Mouse (Mus musculus) left cerebral cortex, adult 2 months (tissue): ENCODE measurements at regions not wholly inside any gene's neighbourhood (a gene's known extent, or its start where the extent isn't known, plus 50 kb on each side); places are given as distances from the start of the nearest gene placed in this dataset.

ENCODE experiments used
- DNase-seq, 2 experiments: peaks; one replicate each; pipeline ENCODE4 v3.0.0; 2021 to 2022; ENCODE audit warnings: low spot score in 2 of 2, mixed read lengths in 1 of 2; ENCODE audit errors: extremely low spot score in 1 of 2
- H3K27ac ChIP-seq: fragments of 200-600 bp; 2 replicates; pipeline ENCODE4 v1.8.1; 2022
- H3K4me3 ChIP-seq: fragments of 200-600 bp; 2 replicates; pipeline ENCODE4 v1.8.1; 2022
- CTCF ChIP-seq: fragments of 200-600 bp; IDR thresholded peaks from 2 replicates; pipeline ENCODE4 v1.8.1; 2022; ENCODE audit warnings: antibody characterized with exemption, mild to moderate bottlenecking, moderate library complexity
- intact Hi-C: fragments of 180-260 bp; cut with DNase I; formaldehyde crosslinking; loops from one replicate; pipeline ENCODE4 v1.15.1; 2025

- intact Hi-C loops, result no loop called here
- DNase-seq, result no peak
- no peak for TF ChIP-seq CTCF
- Histone ChIP-seq H3K27ac (no peak overlapping the region), H3K4me3 (no peak overlapping the region)
Measured at GRCm38 (mm10) chr12:96117553-96117952, 425.5 kb downstream of the Flrt2 start.

GRCm38 (mm10) chr12:96124156-96124931 is 432.3 kb downstream of the Flrt2 start:
- Histone ChIP-seq H3K4me3 (no peak overlapping the region), H3K27ac (no peak overlapping the region)
- no peak for TF ChIP-seq CTCF
- intact Hi-C loops, result no loop called here
- no peak for DNase-seq

GRCm38 (mm10) chr12:96129870-96130454 is 437.9 kb downstream of the Flrt2 start:
- no peak for DNase-seq
- intact Hi-C loops, result no loop called here
- no peak for TF ChIP-seq CTCF
- H3K27ac ChIP-seq, result no peak overlapping the region
- no peak overlapping the region for H3K4me3 ChIP-seq

GRCm38 (mm10) chr12:96130796-96131512 is 438.9 kb downstream of the Flrt2 start:
- intact Hi-C loops, result no loop called here
- no peak for TF ChIP-seq CTCF
- H3K27ac ChIP-seq, result no peak overlapping the region
- DNase-seq, result no peak
- H3K4me3 ChIP-seq, result no peak overlapping the region

- TF ChIP-seq CTCF, result no peak
- Histone ChIP-seq H3K4me3 (no peak overlapping the region), H3K27ac (no peak overlapping the region)
- DNase-seq, result no peak
- intact Hi-C loops, result no loop called here
Measured at GRCm38 (mm10) chr12:96134136-96134535, 442.1 kb downstream of the Flrt2 start.

- TF ChIP-seq CTCF, result no peak
- no peak overlapping the region for H3K4me3 ChIP-seq
- intact Hi-C loops, result no loop called here
- no peak overlapping the region for H3K27ac ChIP-seq
- no peak for DNase-seq
Measured at GRCm38 (mm10) chr12:96141748-96142147, 449.7 kb downstream of the Flrt2 start.

GRCm38 (mm10) chr12:96154095-96154494 is 462.1 kb downstream of the Flrt2 start:
- Histone ChIP-seq H3K27ac (no peak overlapping the region), H3K4me3 (no peak overlapping the region)
- intact Hi-C loops, result no loop called here
- no peak for TF ChIP-seq CTCF
- no peak for DNase-seq

GRCm38 (mm10) chr12:96167551-96167950 is 475.5 kb downstream of the Flrt2 start:
- intact Hi-C loops, result no loop called here
- DNase-seq, result no peak
- H3K4me3 ChIP-seq, result no peak overlapping the region
- no peak overlapping the region for H3K27ac ChIP-seq
- no peak for TF ChIP-seq CTCF

GRCm38 (mm10) chr12:96198928-96199327 is 506.9 kb downstream of the Flrt2 start:
- intact Hi-C loops, result no loop called here
- no peak for TF ChIP-seq CTCF
- Histone ChIP-seq H3K27ac (no peak overlapping the region), H3K4me3 (no peak overlapping the region)
- DNase-seq, result no peak

GRCm38 (mm10) chr12:96201855-96202254 is 509.8 kb downstream of the Flrt2 start:
- no peak for TF ChIP-seq CTCF
- intact Hi-C loops, result no loop called here
- DNase-seq, result no peak
- no peak overlapping the region for H3K4me3 ChIP-seq
- H3K27ac ChIP-seq, result no peak overlapping the region

GRCm38 (mm10) chr12:96226446-96226845 is 534.4 kb downstream of the Flrt2 start:
- Histone ChIP-seq H3K4me3 (no peak overlapping the region), H3K27ac (no peak overlapping the region)
- no peak for DNase-seq
- no peak for TF ChIP-seq CTCF
- intact Hi-C loops, result no loop called here

- H3K4me3 ChIP-seq, result no peak overlapping the region
- DNase-seq, result no peak
- no peak overlapping the region for H3K27ac ChIP-seq
- intact Hi-C loops, result no loop called here
- TF ChIP-seq CTCF, result no peak
Measured at GRCm38 (mm10) chr12:96228714-96229113, 536.7 kb downstream of the Flrt2 start.

- intact Hi-C loops, result no loop called here
- no peak for TF ChIP-seq CTCF
- no peak overlapping the region for H3K4me3 ChIP-seq
- no peak for DNase-seq
- no peak overlapping the region for H3K27ac ChIP-seq
Measured at GRCm38 (mm10) chr12:96235510-96235909, 543.5 kb downstream of the Flrt2 start.
